Mouse (Mus musculus) stomach, embryonic 14.5 days (tissue): ENCODE measurements around the gene Cox5a. TPM values are rescaled to one million over a fixed set of nuclear protein-coding genes. Genes with fewer than 3 reads are reported as not detected.
A peak's percentile ranks its signal among the peaks of the same experiment; 100 is the strongest.

Source experiments
- ATAC-seq: fragments of 200-750 bp; cut with Nextera tagmentation; 2 replicates; pipeline ENCODE4 v1.8.0; 2017; ENCODE audit warnings: low read depth, moderate TSS enrichment; ENCODE audit not compliant: insufficient number of reproducible peaks, insufficient read depth, low FRiP score
- H3K27ac ChIP-seq: fragments of 300-500 bp; sonication (generic); 2 replicates; pipeline ENCODE4 v1.5.1; 2014; ENCODE audit warnings: mild to moderate bottlenecking, low read length, moderate library complexity, mixed read lengths
- H3K27me3 ChIP-seq: fragments of 300-500 bp; sonication (generic); 2 replicates; pipeline ENCODE4 v1.6.1; 2014; ENCODE audit warnings: low read length, control low read depth, mixed read lengths; ENCODE audit not compliant: control insufficient read depth, insufficient read depth
- H3K36me3 ChIP-seq: fragments of 300-500 bp; sonication (generic); 2 replicates; pipeline ENCODE4 v1.6.1; 2014; ENCODE audit warnings: mild to moderate bottlenecking, control low read depth, low read length, moderate library complexity, mixed read lengths; ENCODE audit not compliant: control insufficient read depth, insufficient read depth
- H3K4me1 ChIP-seq: fragments of 300-500 bp; sonication (generic); 2 replicates; pipeline ENCODE4 v1.6.1; 2014; ENCODE audit warnings: low read length, control low read depth, mixed read lengths; ENCODE audit not compliant: control insufficient read depth, insufficient read depth
- H3K4me2 ChIP-seq: fragments of 300-500 bp; sonication (generic); replicated peaks from 2 replicates; pipeline ENCODE4 v1.6.1; 2014; ENCODE audit warnings: low read depth, low read length, control low read depth
- H3K4me3 ChIP-seq: fragments of 300-500 bp; sonication (generic); 2 replicates; pipeline ENCODE4 v1.5.1; 2014; ENCODE audit warnings: low read depth, low read length, control low read depth
- H3K9ac ChIP-seq: fragments of 300-500 bp; sonication (generic); replicated peaks from 2 replicates; pipeline ENCODE4 v1.6.1; 2014; ENCODE audit warnings: low read depth, mild to moderate bottlenecking, control low read depth, low read length, moderate library complexity, mixed read lengths
- H3K9me3 ChIP-seq: fragments of 300-500 bp; sonication (generic); 2 replicates; pipeline ENCODE4 v1.6.1; 2016; ENCODE audit warnings: low read depth, low read length, control low read depth; ENCODE audit not compliant: control insufficient read depth
- WGBS: fragments of 180-500 bp; shearing (Covaris S2); extraction: QIAGEN DNeasy Blood & Tissue Kit; methylation state at CpG from one replicate; pipeline ENCODE4 v1.1.7; 2014; 5-methylcytosine and 5-hydroxymethylcytosine counted together
- polyA plus RNA-seq: library from polyadenylated mRNA; unstranded; fragments of >200 nt; fragmentation: Nextera tagmentation; extraction: Ambion mirVana; gene quantifications from 2 replicates; pipeline ENCODE4 v1.2.1, GENCODE M21; 2014

The Cox5a gene
- polyA plus RNA-seq, 1 experiment from 2014 or later: 525 TPM

GRCm38 (mm10) chr9:57549186-57549585 lies 28.1 kb downstream of the Cox5a start:
- Histone ChIP-seq H3K9me3 (no peaks in the 10 kb centered on the region), H3K36me3 (peaks cover 26% of the 10 kb centered on the region), H3K4me2 (no peak overlapping the region), H3K4me1 (peaks cover 6% of the 10 kb centered on the region; the same call in 1 of the 2 replicates), H3K9ac (no peak overlapping the region), H3K27ac (no peak overlapping the region), H3K4me3 (no peak overlapping the region), H3K27me3 (no peaks in the 10 kb centered on the region)
- no peak for ATAC-seq
- 95% methylated on average over 4 of the region's 4 CpGs for WGBS

GRCm38 (mm10) chr9:57550126-57550862 lies 29.2 kb downstream of the Cox5a start:
- ATAC-seq: no peak
- H3K9ac ChIP-seq: no peak overlapping the region
- H3K4me2 ChIP-seq: no peak overlapping the region
- H3K9me3 ChIP-seq: no peaks in the 10 kb centered on the region
- H3K36me3 ChIP-seq: peaks cover 20% of the 10 kb centered on the region
- H3K4me3 ChIP-seq: no peak overlapping the region
- H3K4me1 ChIP-seq: peaks cover 6% of the 10 kb centered on the region; the same call in 1 of the 2 replicates
- 73% methylated on average over 11 of the region's 11 CpGs for WGBS
- H3K27ac ChIP-seq: 0 out of 2 replicates have a peak overlapping the region, but pooled peaks have one; percentile 3
- no peaks in the 10 kb centered on the region for H3K27me3 ChIP-seq

- under 1% methylated on average over 28 of the region's 28 CpGs for WGBS
- peak within 1 kb of the TSS; percentile 74 for H3K4me3 ChIP-seq
- no peaks in the 10 kb centered on the region for H3K9me3 ChIP-seq
- H3K27me3 ChIP-seq: no peaks in the 10 kb centered on the region
- ATAC-seq: peak; percentile 54; the same call in 1 of the 2 replicates
- H3K36me3 ChIP-seq: peaks cover 19% of the 10 kb centered on the region
- H3K4me1 ChIP-seq: peaks cover 6% of the 10 kb centered on the region; the same call in 1 of the 2 replicates
- H3K4me2 ChIP-seq: peak within 1 kb of the TSS; percentile 77
- no peak within 1 kb of the TSS for H3K27ac ChIP-seq
- peak within 1 kb of the TSS; percentile 42 for H3K9ac ChIP-seq
Measured at GRCm38 (mm10) chr9:57552139-57552887, 31.2 kb downstream of the Cox5a start, which contains the start of gene Mpi. Gene Mpi, minus strand, starts transcription at chr9:57552763.

- Histone ChIP-seq H3K27ac (no peak overlapping the region), H3K4me2 (no peak overlapping the region), H3K9me3 (no peaks in the 10 kb centered on the region), H3K4me3 (no peak overlapping the region), H3K36me3 (peaks cover 12% of the 10 kb centered on the region), H3K27me3 (no peaks in the 10 kb centered on the region), H3K9ac (no peak overlapping the region), H3K4me1 (peaks cover 6% of the 10 kb centered on the region; the same call in 1 of the 2 replicates)
- WGBS: 73% methylated on average over 11 of the region's 11 CpGs
- ATAC-seq: no peak
Measured at GRCm38 (mm10) chr9:57553119-57553518, 32.0 kb downstream of the Cox5a start.

DNA sequence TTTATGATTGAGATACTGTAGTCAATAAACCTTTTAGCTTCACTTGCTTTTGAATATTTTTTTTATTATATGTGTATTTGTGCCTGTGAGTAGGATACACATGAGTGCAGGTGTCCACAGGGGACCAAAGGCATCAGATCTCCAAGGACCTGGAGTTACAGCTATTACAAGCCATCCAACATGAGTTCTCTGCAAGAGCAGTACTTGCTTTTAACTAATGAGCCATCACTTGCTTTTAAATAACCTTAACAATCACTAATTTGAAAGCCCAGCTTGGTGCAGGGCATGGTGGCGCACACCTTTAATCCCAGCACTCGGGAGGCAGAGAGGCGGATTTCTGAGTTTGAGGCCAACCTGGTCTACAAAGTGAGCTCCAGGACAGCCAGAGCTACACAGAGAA lies 33.7 kb downstream of the Cox5a start:
- no peak for ATAC-seq
- Histone ChIP-seq H3K4me2 (no peak overlapping the region), H3K4me3 (no peak overlapping the region), H3K36me3 (no peaks in the 10 kb centered on the region; the same call in 1 of the 2 replicates), H3K9me3 (no peaks in the 10 kb centered on the region), H3K27me3 (no peaks in the 10 kb centered on the region), H3K27ac (no peak overlapping the region), H3K9ac (no peak overlapping the region), H3K4me1 (peaks cover 6% of the 10 kb centered on the region; the same call in 1 of the 2 replicates)
- WGBS: 47% methylated on average over 3 of the region's 3 CpGs

DNA sequence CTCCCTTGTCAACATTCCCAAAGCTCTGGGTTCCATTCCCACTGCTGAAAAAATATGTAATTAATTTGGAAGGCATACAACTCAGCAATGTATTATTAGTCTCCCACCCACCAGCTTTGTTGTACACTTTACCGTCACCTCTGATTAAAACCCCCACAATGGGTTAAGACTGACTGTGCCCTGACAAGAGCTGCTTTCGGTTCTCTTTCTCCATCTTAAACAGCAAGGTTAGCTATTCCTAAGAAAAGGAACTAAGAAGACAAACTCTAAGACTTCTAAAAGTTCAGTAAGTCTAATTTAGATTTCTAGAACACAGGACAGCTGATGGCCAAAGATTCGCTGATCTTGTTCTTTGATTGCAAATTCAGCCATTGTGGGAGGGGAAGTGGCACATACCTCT lies 36.1 kb downstream of the Cox5a start:
- Histone ChIP-seq H3K9ac (no peak overlapping the region), H3K27me3 (no peaks in the 10 kb centered on the region), H3K4me1 (peaks cover 14% of the 10 kb centered on the region), H3K4me2 (no peak overlapping the region), H3K4me3 (no peak overlapping the region), H3K27ac (no peak overlapping the region), H3K9me3 (no peaks in the 10 kb centered on the region), H3K36me3 (no peaks in the 10 kb centered on the region)
- 80% methylated on average over 3 of the region's 3 CpGs for WGBS
- ATAC-seq: no peak

- no peak overlapping the region for H3K4me3 ChIP-seq
- no peaks in the 10 kb centered on the region for H3K9me3 ChIP-seq
- no peak overlapping the region for H3K9ac ChIP-seq
- no peak overlapping the region for H3K4me2 ChIP-seq
- H3K27me3 ChIP-seq: no peaks in the 10 kb centered on the region
- H3K4me1 ChIP-seq: peaks cover 25% of the 10 kb centered on the region
- 85% methylated on average over 4 of the region's 4 CpGs for WGBS
- ATAC-seq: no peak
- H3K27ac ChIP-seq: no peak overlapping the region
- no peaks in the 10 kb centered on the region for H3K36me3 ChIP-seq
Measured at GRCm38 (mm10) chr9:57558625-57559024, 37.6 kb downstream of the Cox5a start.

- WGBS: 57% methylated on average over 2 of the region's 2 CpGs
- ATAC-seq: no peak
- Histone ChIP-seq H3K4me1 (peaks cover 27% of the 10 kb centered on the region), H3K4me3 (no peak overlapping the region), H3K9me3 (no peaks in the 10 kb centered on the region), H3K27me3 (no peaks in the 10 kb centered on the region), H3K4me2 (no peak overlapping the region), H3K9ac (no peak overlapping the region), H3K36me3 (no peaks in the 10 kb centered on the region), H3K27ac (no peak overlapping the region)
Measured at GRCm38 (mm10) chr9:57559568-57559967, 38.5 kb downstream of the Cox5a start.
